Mouse (Mus musculus) lung, postnatal 14 days (tissue): ENCODE measurements around the gene Pom121l12.

Source experiments
- DNase-seq: peaks from one replicate; pipeline ENCODE4 v3.0.0; 2021

The Pom121l12 gene

GRCm38 (mm10) chr11:14598976-14599375, at the start of gene Pom121l12:
Pom121l12 (plus strand) TSS chr11:14599276.
- DNase-seq: no peak

GRCm38 (mm10) chr11:14611859-14612258, 12.8 kb downstream of the Pom121l12 start:
- no peak for DNase-seq
